Mouse (Mus musculus) right cerebral cortex, postnatal 36 days (tissue): ENCODE results near the gene Kmt2c.
A peak's percentile ranks its signal among the peaks of the same experiment; 100 is the strongest.

ENCODE experiments used
- DNase-seq, 2 experiments: peaks; one replicate each; pipeline ENCODE4 v3.0.0; 2022; ENCODE audit warnings: low spot score in 2 of 2, mixed read lengths in 1 of 2

Kmt2c gene

DNA sequence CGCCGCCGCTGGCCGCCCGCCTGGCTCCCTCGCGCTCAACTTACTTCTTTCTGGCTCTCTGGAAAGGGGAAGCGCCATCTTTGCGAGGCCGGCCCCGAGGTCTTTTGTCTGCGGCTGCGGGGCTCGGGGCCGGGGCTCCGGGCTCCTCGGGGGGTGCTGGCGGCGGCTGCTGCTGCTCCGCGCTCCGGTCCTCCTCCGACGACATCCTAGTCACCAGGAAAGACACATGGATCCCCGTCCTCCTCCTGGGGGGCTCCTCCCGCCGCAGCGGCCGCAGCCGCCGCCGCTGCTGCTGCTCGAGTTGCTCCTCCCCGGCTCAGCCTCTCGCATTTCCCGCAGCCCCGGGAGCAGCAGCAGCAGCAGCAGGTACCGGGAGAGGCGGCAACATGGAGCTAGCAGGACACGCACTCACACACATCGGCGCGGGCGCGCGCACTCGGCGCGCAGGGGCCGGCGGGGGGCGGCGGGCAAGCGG lies at the start of gene Kmt2c:
Gene Kmt2c (minus strand): TSS at position 438 of the 475 bp plus-strand sequence.
- peak; percentile 57 to 67 for DNase-seq

DNA sequence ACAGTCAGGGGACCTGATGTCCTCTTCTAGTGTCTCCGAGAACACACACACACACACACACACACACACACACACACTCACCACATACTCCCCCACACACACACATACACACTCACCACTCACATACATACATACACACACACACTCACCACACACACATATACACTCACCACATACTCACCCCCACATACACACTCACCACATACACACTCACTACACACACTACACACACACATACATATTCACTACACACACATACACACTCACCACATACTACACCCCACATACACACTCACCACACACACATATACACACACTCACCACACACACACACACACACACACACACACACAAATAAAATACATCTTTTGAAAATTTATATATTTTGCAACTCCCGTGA lies 48.3 kb upstream of the Kmt2c start:
- no peak for DNase-seq

DNA sequence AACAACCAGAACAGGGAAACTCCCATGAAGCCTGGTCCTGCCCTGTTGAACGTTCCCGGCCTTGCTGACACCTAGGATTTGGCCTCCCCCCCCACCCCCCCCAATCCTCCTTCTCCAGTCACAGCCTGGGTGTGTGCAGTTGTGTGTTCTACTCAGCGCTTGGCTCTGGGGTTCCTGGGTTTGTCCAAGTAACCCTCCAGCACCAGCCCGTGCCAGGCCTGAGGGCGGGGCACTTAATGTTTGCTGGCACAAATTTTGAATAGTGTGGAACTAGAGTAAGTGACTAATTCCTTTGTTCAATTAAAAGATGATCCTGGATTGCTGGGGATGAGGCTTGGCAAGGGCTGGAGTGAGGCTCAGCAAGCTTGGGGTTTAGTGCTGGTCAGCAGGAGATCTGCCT lies 46.0 kb upstream of the Kmt2c start:
- no peak for DNase-seq

DNA sequence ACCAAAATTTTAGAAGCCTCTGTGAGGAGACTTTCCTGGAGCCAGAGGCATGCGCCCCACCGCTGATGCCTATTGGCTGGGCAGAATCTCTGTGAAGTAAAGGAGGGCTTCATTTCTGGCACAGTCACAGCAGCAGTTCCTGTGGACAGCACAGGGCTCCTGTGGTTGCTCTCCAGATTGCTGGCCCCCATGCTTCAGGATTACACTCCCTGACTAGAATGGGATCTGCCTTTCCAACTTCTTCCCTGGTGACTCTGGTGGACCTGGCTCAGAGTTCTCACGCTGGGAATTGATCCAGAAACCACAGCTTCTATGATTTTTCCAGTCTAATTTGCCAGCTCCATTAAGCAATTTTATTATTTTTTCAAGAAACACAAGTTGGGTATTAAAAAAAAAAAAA lies 45.5 kb upstream of the Kmt2c start:
- DNase-seq = no peak

GRCm38 (mm10) chr5:25541661-25542060 lies 43.1 kb upstream of the Kmt2c start:
- no peak for DNase-seq

- no peak for DNase-seq
Observed at GRCm38 (mm10) chr5:25540921-25541320, 42.3 kb upstream of the Kmt2c start.

DNA sequence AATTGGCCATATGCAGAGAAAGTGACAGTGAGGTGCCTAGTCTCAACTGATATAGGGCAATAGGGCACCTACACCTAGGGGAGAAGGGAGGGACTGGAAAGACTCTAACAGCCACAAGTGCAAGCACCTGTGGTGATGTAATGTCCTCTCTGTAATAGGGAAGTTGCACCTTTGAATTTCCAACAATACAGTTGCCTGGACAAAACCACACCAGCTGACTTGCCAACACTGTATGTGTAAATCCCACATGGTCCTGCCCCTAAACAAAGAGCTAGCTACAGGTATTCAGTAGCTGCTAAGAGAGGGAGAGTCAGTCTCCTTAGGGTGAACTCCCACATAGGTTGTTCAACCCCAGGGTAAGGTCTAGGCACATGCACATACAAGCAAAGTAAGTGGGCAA lies 41.8 kb upstream of the Kmt2c start:
- DNase-seq = no peak

DNA sequence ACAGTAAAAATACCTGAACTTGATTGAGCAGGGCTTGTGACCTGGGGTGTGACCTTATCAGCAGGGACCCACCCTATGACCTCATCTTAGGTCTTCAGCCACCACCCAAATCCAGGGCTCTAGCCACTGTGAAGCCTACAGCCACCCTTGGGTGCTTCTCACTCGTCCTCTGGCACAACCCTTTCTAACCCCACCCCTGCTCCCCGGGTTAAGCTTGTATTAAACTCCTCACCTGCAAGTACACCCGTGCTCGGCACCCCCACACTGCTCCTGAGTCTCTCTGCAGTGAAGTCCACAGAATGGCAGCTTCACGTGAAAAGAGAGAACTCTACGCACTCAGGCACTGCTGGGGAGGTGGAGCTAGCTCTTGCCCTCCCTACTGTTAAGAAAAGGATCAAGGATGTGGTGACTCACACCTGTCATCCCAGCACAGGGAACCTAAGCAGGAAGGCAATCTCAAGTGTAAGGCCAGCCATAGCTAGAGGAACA lies 38.4 kb upstream of the Kmt2c start:
- no peak for DNase-seq

GRCm38 (mm10) chr5:25536451-25536850 lies 37.9 kb upstream of the Kmt2c start:
- DNase-seq = no peak

DNA sequence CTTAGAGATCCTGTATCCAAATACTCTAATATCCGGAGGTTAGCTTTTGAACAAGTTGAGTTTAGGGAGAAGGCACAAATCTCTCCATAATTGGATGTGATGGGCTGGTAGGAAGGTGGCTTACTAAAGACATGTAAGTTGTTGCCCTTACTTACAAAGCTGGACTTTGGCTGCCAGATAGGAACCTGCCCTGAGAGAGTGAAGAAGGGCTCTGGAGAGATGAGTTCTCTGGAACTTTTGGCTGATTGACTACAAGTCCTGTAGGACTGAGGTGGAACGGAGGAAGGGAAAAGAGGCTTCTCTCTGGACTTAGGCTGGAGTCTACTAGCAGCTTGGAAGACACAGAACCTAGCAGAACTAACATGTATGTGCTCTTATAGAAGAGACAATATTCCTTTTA lies 37.0 kb upstream of the Kmt2c start:
- no peak for DNase-seq

- DNase-seq = no peak
Observed at GRCm38 (mm10) chr5:25533298-25533697, 34.7 kb upstream of the Kmt2c start.

DNA sequence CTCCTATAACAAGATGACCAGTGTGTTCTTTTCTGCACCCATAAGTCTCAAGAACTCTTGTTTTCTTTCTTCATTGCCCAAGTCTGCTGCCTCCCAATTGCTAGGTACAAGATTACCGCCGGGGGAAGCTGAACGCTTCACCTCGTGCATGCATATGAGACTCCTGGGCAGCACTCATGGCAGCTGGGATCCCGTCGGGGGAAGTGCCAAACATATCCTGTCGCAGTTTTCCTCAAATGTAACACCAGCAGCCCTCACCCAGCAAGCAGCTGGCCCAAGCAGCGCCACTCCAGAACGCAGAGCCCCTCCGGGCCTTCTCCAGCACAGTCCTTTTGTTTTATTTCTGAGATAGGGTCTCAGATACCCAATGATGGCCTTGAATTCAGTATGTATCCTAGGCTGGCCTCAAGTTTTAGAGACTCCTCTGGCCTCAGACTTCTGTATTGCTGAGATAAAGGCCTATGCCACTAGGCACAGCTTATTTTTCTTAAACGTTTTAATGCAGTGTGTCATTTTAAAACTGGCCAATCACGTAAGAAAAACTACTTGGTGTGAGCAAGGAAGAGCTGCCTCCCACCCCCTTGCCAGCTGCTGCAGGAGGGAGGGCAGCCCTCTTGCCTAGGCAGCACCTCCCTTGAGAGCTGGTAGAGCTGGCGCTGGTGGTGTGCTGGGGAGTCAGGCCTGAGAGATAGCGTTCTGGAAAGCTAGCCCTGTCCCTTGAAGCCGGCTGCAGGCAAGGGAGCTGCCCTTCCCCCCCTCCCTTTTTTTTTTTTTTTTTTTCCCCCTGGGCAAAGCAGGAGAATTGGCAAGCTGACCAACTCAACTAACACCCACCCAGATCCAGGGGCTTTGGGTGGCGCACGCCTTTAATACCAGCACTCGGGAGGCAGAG lies 33.9 kb upstream of the Kmt2c start:
- DNase-seq = no peak

- no peak for DNase-seq
Observed at GRCm38 (mm10) chr5:25530629-25531028, 32.0 kb upstream of the Kmt2c start.

- peak; percentile 99 to 100 for DNase-seq
Observed at GRCm38 (mm10) chr5:25529529-25530421, 31.2 kb upstream of the Kmt2c start.

GRCm38 (mm10) chr5:25528851-25529528 lies 30.4 kb upstream of the Kmt2c start:
- DNase-seq = no peak

GRCm38 (mm10) chr5:25527971-25528370 lies 29.4 kb upstream of the Kmt2c start:
- no peak for DNase-seq

DNA sequence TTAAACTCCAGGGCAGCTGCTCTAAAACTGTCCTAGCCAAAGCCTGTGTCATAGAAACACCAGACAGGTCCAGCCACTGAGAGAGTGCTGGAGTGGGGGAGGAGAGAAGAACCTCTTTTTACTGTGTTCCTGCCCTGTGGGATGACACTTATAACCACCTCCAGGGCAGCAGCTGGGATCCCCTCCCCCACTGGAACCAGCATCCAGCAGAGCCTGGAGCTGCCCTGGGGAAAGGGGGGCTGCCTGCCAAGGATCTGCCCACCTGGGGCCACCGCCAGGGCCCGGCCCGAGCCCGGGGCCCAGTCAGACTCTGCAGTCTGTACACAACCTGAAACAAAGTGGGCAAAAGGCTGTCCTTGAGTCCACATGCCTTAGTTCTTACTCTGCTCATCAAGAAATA lies 28.3 kb upstream of the Kmt2c start:
- no peak for DNase-seq

- DNase-seq = no peak
Observed at GRCm38 (mm10) chr5:25526116-25526515, 27.5 kb upstream of the Kmt2c start.

DNA sequence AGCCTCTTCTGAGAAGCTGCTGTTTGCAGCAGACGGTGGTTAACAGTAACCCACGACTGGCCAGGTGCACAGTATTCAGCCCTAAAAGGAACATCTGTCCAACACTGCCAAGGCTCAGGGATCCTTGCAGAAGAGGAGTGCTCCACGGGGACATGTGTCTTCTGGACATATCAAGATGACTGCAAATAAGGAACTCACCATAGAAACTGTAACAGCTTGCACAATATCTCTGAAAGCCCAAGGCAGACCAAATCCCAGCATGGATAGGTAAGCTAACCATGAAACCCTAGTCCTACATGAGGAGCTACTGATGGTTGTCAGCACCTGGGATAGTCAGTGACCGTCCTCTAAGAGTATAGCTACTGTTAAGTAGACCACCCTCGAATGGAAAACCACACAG lies 22.9 kb upstream of the Kmt2c start:
- DNase-seq = no peak

- DNase-seq = no peak
Observed at GRCm38 (mm10) chr5:25519820-25520219, 21.2 kb upstream of the Kmt2c start.

- DNase-seq = no peak
Observed at GRCm38 (mm10) chr5:25517550-25517949, 19.0 kb upstream of the Kmt2c start.
